Mouse (Mus musculus): Measurements from ENCODE around the gene Atad2b.

- no peak for TF ChIP-seq CTCF (IDR thresholded peaks at IDR 0.05; ENCODE audit: low read depth, low read length)
- no peak for TF ChIP-seq GATA1 (IDR thresholded peaks at IDR 0.05; ENCODE audit: borderline replicate concordance, low read length)
- TF ChIP-seq GATA2 (IDR thresholded peaks at IDR 0.05; ENCODE audit: borderline replicate concordance, low read depth, low read length): no peak
- no peak for TF ChIP-seq POLR2AphosphoS5 (IDR thresholded peaks at IDR 0.05; ENCODE audit: insufficient replicate concordance, low read depth, low read length)
Measured at GRCm38 (mm10) chr12:5025226-5025861, 108.2 kb downstream of the Atad2b start.

All from G1E (cell line).